Mouse (Mus musculus): ENCODE measurements around the gene Bckdhb.

DNA sequence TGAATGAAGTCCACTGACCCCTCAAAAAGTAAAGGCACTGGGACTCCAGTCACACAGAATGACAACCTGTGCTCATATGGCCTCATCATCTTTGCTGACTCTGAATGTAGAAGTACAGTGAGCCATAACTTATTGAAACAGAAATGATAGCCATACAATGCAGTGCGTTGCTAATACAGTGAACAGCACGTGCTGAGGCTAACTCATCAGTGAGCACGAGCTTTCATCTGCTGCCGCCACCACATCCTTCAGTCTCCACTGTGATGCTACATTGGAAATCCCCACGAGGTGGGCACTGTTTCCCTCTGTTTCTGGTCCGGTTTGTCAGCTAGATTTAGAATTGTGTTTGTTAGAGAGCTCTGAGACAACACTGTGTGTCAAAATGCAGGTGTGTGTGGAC is 205.4 kb downstream of the Bckdhb start:
- TF ChIP-seq CTCF (IDR thresholded peaks at IDR 0.05; ENCODE audit: low read depth), result no peak
- no peak for TF ChIP-seq EP300 (IDR thresholded peaks at IDR 0.05; ENCODE audit: low read depth)

Data from liver, embryonic 14.5 days (tissue).